Mouse (Mus musculus) kidney, adult 2 months (tissue): ENCODE results near the gene Polr1d.

Experiments used
- CTCF ChIP-seq: fragments of 200-500 bp; conservative IDR thresholded peaks from 2 replicates; pipeline ENCODE4 v1.5.1; 2011; ENCODE audit warnings: low read depth, mild to moderate bottlenecking, control low read depth, low read length, moderate library complexity, mixed read lengths; ENCODE audit not compliant: insufficient read depth, insufficient read length
- POLR2A ChIP-seq: fragments of 200-500 bp; IDR thresholded peaks from one replicate; pipeline ENCODE4 v1.6.1; 2011; ENCODE audit warnings: low read depth, low read length, control low read depth

DNA sequence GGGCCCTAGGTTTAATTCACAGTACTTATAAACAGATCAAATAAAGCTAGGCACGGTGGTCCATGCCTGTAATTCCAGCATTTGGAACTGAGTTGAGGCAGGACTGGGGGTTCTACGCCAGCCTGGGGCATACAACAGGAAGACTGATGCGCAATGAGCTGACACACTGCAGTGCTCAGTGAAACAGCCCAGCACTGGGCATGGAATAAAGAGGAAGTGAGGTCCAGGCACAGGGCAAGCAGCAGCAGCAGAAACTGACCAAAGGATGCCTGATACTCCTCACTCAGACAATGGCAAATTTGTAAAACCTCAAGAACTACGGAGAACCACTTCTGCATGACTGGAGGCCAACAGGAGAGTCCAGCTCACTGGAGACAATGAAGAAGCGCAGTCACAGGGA, 37.5 kb upstream of the Polr1d start:
- TF ChIP-seq POLR2A: no peak
- no peak for TF ChIP-seq CTCF
